Mouse (Mus musculus) brain, embryonic 14.5 days (tissue): ENCODE measurements around the gene Zc3h13.

Experiments used
- CTCF ChIP-seq: fragments of 200-500 bp; IDR thresholded peaks from 2 replicates; pipeline ENCODE4 v1.5.1; 2012; ENCODE audit warnings: inconsistent platforms, mild to moderate bottlenecking, moderate library complexity, borderline replicate concordance; ENCODE audit not compliant: insufficient read depth, insufficient read length; ENCODE audit errors: extremely low read depth
- POLR2A ChIP-seq: fragments of 200-500 bp; IDR thresholded peaks from 2 replicates; pipeline ENCODE4 v1.6.1; 2012; ENCODE audit warnings: mild to moderate bottlenecking, inconsistent platforms, borderline replicate concordance; ENCODE audit not compliant: poor library complexity, insufficient read depth, insufficient read length, severe bottlenecking; ENCODE audit errors: extremely low read depth

DNA sequence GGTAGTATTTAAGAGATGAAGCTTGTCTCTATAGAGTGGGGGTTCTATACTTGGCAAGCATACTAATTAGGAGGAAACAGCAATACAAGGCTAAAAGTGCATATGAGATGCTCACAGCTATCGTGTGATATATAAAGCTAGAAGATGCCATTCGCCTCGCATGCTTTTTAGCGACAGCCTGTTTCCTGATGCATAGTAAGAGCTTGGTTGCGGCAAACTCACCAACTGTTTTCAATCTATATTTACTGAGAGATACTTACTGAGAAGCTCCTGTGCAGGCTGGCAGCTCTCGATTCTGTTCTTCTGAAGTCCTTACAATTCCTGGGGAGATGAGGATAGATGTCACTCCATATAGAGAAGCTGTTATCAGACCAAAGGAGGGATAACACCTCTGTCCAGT is 4.5 kb upstream of the Zc3h13 start:
- TF ChIP-seq CTCF (no peak), POLR2A (no peak)
